Mouse (Mus musculus): Measurements from ENCODE around the gene Efnb2. TPM values are rescaled to one million over a fixed set of nuclear protein-coding genes. Genes with fewer than 3 reads are reported as not detected.

Gene Efnb2
- polyA plus RNA-seq, 1 experiment from 2014 or later: 57.5 TPM

GRCm38 (mm10) chr8:8653343-8653742 lies 7.7 kb downstream of the Efnb2 start:
- whole genome bisulfite sequencing: 42% methylated on average over 5 of the region's 5 CpGs
- Histone ChIP-seq H3K9ac (peak overlapping the region; percentile 1; the same call in 1 of the 2 replicates), H3K36me3 (replicated peaks) (peaks cover 7% of the 10 kb centered on the region; the same call in 1 of the 2 replicates), H3K4me3 (replicated peaks) (peak overlapping the region; percentile 70), H3K27me3 (peaks cover 34% of the 10 kb centered on the region), H3K4me1 (peaks cover 94% of the 10 kb centered on the region), H3K9me3 (no peaks in the 10 kb centered on the region), H3K27ac (peak overlapping the region; percentile 84), H3K4me2 (peak overlapping the region; percentile 84)
- no peak for ATAC-seq (ENCODE audit: low FRiP score)

GRCm38 (mm10) chr8:8652388-8652787 lies 8.7 kb downstream of the Efnb2 start:
- H3K9me3 ChIP-seq: no peaks in the 10 kb centered on the region
- 90% methylated on average over 4 of the region's 4 CpGs for WGBS
- peak overlapping the region; percentile 84 for H3K4me2 ChIP-seq
- no peak for ATAC-seq (ENCODE audit: low FRiP score)
- H3K27ac ChIP-seq: no peak overlapping the region
- no peak overlapping the region for H3K9ac ChIP-seq
- H3K36me3 ChIP-seq (replicated peaks): peaks cover 7% of the 10 kb centered on the region; the same call in 1 of the 2 replicates
- H3K4me1 ChIP-seq: peaks cover 93% of the 10 kb centered on the region
- H3K4me3 ChIP-seq (replicated peaks): no peak overlapping the region
- H3K27me3 ChIP-seq: peaks cover 34% of the 10 kb centered on the region

- Histone ChIP-seq H3K4me2 (peak overlapping the region; percentile 29), H3K36me3 (replicated peaks) (peaks cover 7% of the 10 kb centered on the region; the same call in 1 of the 2 replicates), H3K9ac (0 out of 2 replicates have a peak overlapping the region, but pooled peaks have one; percentile 17), H3K4me3 (replicated peaks) (no peak overlapping the region), H3K4me1 (peaks cover 80% of the 10 kb centered on the region), H3K27ac (peak overlapping the region; percentile 38; the same call in 1 of the 2 replicates), H3K9me3 (no peaks in the 10 kb centered on the region), H3K27me3 (peaks cover 34% of the 10 kb centered on the region)
- WGBS: 41% methylated on average over 8 of the region's 8 CpGs
- no peak for ATAC-seq (ENCODE audit: low FRiP score)
Measured at GRCm38 (mm10) chr8:8649944-8650343, 11.1 kb downstream of the Efnb2 start.

- Histone ChIP-seq H3K27ac (peak overlapping the region; percentile 38), H3K4me1 (peaks cover 79% of the 10 kb centered on the region), H3K36me3 (replicated peaks) (peaks cover 7% of the 10 kb centered on the region; the same call in 1 of the 2 replicates), H3K9ac (0 out of 2 replicates have a peak overlapping the region, but pooled peaks have one; percentile 17), H3K27me3 (peaks cover 34% of the 10 kb centered on the region), H3K4me2 (peak overlapping the region; percentile 29), H3K4me3 (replicated peaks) (no peak overlapping the region), H3K9me3 (no peaks in the 10 kb centered on the region)
- 88% methylated on average over 3 of the region's 3 CpGs for WGBS
- ATAC-seq (ENCODE audit: low FRiP score): no peak
Measured at GRCm38 (mm10) chr8:8649536-8649935, 11.5 kb downstream of the Efnb2 start.

GRCm38 (mm10) chr8:8648686-8649085 lies 12.4 kb downstream of the Efnb2 start:
- WGBS: 72% methylated on average over 7 of the region's 7 CpGs
- no peak overlapping the region for H3K27ac ChIP-seq
- no peak for ATAC-seq (ENCODE audit: low FRiP score)

GRCm38 (mm10) chr8:8647824-8648223 lies 13.2 kb downstream of the Efnb2 start:
- Histone ChIP-seq H3K27ac (no peak overlapping the region), H3K4me1 (peaks cover 63% of the 10 kb centered on the region), H3K36me3 (replicated peaks) (peaks cover 7% of the 10 kb centered on the region), H3K9ac (no peak overlapping the region), H3K4me3 (replicated peaks) (no peak overlapping the region), H3K4me2 (no peak overlapping the region), H3K27me3 (peaks cover 34% of the 10 kb centered on the region), H3K9me3 (no peaks in the 10 kb centered on the region)
- WGBS: 69% methylated on average over 7 of the region's 7 CpGs
- ATAC-seq (ENCODE audit: low FRiP score): no peak

More at GRCm38 (mm10) chr8:8648686-8649085, 12.4 kb downstream of the Efnb2 start:
- Histone ChIP-seq H3K9ac (no peak overlapping the region), H3K4me3 (replicated peaks) (no peak overlapping the region), H3K4me1 (peaks cover 71% of the 10 kb centered on the region), H3K27me3 (peaks cover 34% of the 10 kb centered on the region), H3K4me2 (0 out of 2 replicates have a peak overlapping the region, but pooled peaks have one; percentile 2), H3K9me3 (no peaks in the 10 kb centered on the region), H3K36me3 (replicated peaks) (peaks cover 7% of the 10 kb centered on the region; the same call in 1 of the 2 replicates)

- no peak overlapping the region for H3K4me3 ChIP-seq (replicated peaks)
- peaks cover 58% of the 10 kb centered on the region for H3K4me1 ChIP-seq
- no peak overlapping the region for H3K9ac ChIP-seq
- H3K27ac ChIP-seq: no peak overlapping the region
- no peak overlapping the region for H3K4me2 ChIP-seq
- H3K9me3 ChIP-seq: no peaks in the 10 kb centered on the region
- ATAC-seq (ENCODE audit: low FRiP score): no peak
- 54% methylated on average over 3 of the region's 3 CpGs for WGBS
- H3K27me3 ChIP-seq: peaks cover 31% of the 10 kb centered on the region
- peaks cover 7% of the 10 kb centered on the region for H3K36me3 ChIP-seq (replicated peaks)
Measured at GRCm38 (mm10) chr8:8647319-8647718, 13.7 kb downstream of the Efnb2 start.

- Histone ChIP-seq H3K27ac (no peak overlapping the region), H3K9ac (no peak overlapping the region), H3K4me2 (no peak overlapping the region), H3K36me3 (replicated peaks) (peaks cover 3% of the 10 kb centered on the region), H3K9me3 (no peaks in the 10 kb centered on the region), H3K4me3 (replicated peaks) (no peak overlapping the region), H3K4me1 (peaks cover 44% of the 10 kb centered on the region), H3K27me3 (0 out of 2 replicates have a peak, but pooled peaks cover 8% of the 10 kb centered on the region)
- ATAC-seq (ENCODE audit: low FRiP score): no peak
- WGBS: 78% methylated on average over 11 of the region's 11 CpGs
Measured at GRCm38 (mm10) chr8:8644160-8644915, 16.7 kb downstream of the Efnb2 start.

- WGBS: 2% methylated on average over 4 of the region's 4 CpGs
- Histone ChIP-seq H3K9me3 (no peaks in the 10 kb centered on the region), H3K9ac (no peak overlapping the region), H3K36me3 (replicated peaks) (peaks cover 23% of the 10 kb centered on the region; the same call in 1 of the 2 replicates), H3K27ac (peak overlapping the region; percentile 68), H3K4me1 (peaks cover 23% of the 10 kb centered on the region), H3K4me3 (replicated peaks) (no peak overlapping the region), H3K27me3 (no peaks in the 10 kb centered on the region), H3K4me2 (no peak overlapping the region)
- ATAC-seq (ENCODE audit: low FRiP score): peak; percentile 81; the same call in 1 of the 2 replicates
Measured at GRCm38 (mm10) chr8:8640264-8640588, 20.8 kb downstream of the Efnb2 start.

- Histone ChIP-seq H3K27me3 (no peaks in the 10 kb centered on the region), H3K4me1 (peaks cover 22% of the 10 kb centered on the region), H3K4me2 (no peak overlapping the region), H3K9ac (no peak overlapping the region), H3K36me3 (replicated peaks) (peaks cover 23% of the 10 kb centered on the region; the same call in 1 of the 2 replicates), H3K4me3 (replicated peaks) (no peak overlapping the region), H3K27ac (peak overlapping the region; percentile 68), H3K9me3 (no peaks in the 10 kb centered on the region)
- ATAC-seq (ENCODE audit: low FRiP score): peak; percentile 33; the same call in 1 of the 2 replicates
- WGBS: 26% methylated on average over 8 of the region's 8 CpGs
Measured at GRCm38 (mm10) chr8:8639569-8640263, 21.3 kb downstream of the Efnb2 start.

- no peaks in the 10 kb centered on the region; the same call in 1 of the 2 replicates for H3K4me1 ChIP-seq
- ATAC-seq (ENCODE audit: low FRiP score): no peak
- WGBS: 70% methylated on average over 7 of the region's 7 CpGs
- no peak overlapping the region for H3K9ac ChIP-seq
- no peak overlapping the region for H3K4me3 ChIP-seq (replicated peaks)
- no peaks in the 10 kb centered on the region for H3K9me3 ChIP-seq
- H3K27ac ChIP-seq: no peak overlapping the region
- H3K4me2 ChIP-seq: no peak overlapping the region
- peaks cover 16% of the 10 kb centered on the region for H3K36me3 ChIP-seq (replicated peaks)
- H3K27me3 ChIP-seq: no peaks in the 10 kb centered on the region
Measured at GRCm38 (mm10) chr8:8631394-8631793, 29.6 kb downstream of the Efnb2 start.

- no peak overlapping the region for H3K9ac ChIP-seq
- H3K27ac ChIP-seq: no peak overlapping the region
- H3K9me3 ChIP-seq: no peaks in the 10 kb centered on the region
- peaks cover 47% of the 10 kb centered on the region for H3K36me3 ChIP-seq (replicated peaks)
- 68% methylated on average over 7 of the region's 7 CpGs for WGBS
- H3K4me3 ChIP-seq (replicated peaks): no peak overlapping the region
- ATAC-seq (ENCODE audit: low FRiP score): no peak
- H3K27me3 ChIP-seq: 0 out of 2 replicates have a peak, but pooled peaks cover 4% of the 10 kb centered on the region
- no peak overlapping the region for H3K4me2 ChIP-seq
- peaks cover 30% of the 10 kb centered on the region for H3K4me1 ChIP-seq
Measured at GRCm38 (mm10) chr8:8624017-8624416, 37.0 kb downstream of the Efnb2 start.
